Mouse (Mus musculus): ENCODE results near the gene Cdc14a. TPM values are rescaled to one million over a fixed set of nuclear protein-coding genes. Genes with fewer than 3 reads are reported as not detected.

Cdc14a gene
- polyA plus RNA-seq, 1 experiment: 4.7 TPM

GRCm38 (mm10) chr3:116267036-116267654 lies 156.7 kb downstream of the Cdc14a start:
- 98% methylated on average over 2 of the region's 2 CpGs for WGBS
- no peak for TF ChIP-seq CTCF (IDR thresholded peaks at IDR 0.05; ENCODE audit: extremely low read depth, insufficient read depth, insufficient read length, insufficient replicate concordance)
- no peak for TF ChIP-seq POLR2A (IDR thresholded peaks at IDR 0.05; ENCODE audit: low read depth, low read length)
- no peak overlapping the region for H3K27ac ChIP-seq (ENCODE audit: insufficient read depth, low read length)
- no peaks in the 10 kb centered on the region for H3K27me3 ChIP-seq (ENCODE audit: control insufficient read depth, insufficient read depth, low read length)
- no peaks in the 10 kb centered on the region for H3K4me1 ChIP-seq (ENCODE audit: control insufficient read depth, insufficient read depth, insufficient read length)
- DNase-seq (ENCODE audit: low read depth in 1 of 2, low spot score in 2 of 2): no peak
- H3K36me3 ChIP-seq (ENCODE audit: control insufficient read depth, insufficient read depth, low read length): no peaks in the 10 kb centered on the region
- H3K4me3 ChIP-seq (ENCODE audit: extremely low read depth, insufficient read depth, insufficient read length): no peak overlapping the region

DNA sequence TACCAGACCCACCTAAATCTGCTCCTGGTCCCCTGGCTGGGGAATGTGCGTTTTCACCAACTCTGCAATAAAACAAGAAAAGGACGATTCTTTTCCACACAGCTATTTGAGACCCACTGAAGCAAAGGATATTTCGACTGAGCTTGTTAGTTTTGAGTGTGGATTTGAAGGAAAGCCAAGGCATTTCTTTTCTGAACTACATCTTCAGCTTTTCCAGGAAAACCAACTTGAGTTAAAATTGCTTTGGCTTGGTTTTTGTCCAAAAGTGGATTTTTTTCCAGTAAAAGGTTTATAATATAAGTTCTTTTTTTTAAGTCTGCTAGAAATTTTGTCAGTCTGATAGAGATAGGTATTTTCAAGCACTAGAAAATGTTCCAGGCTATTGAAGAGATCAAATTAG lies 157.5 kb downstream of the Cdc14a start:
- H3K36me3 ChIP-seq (ENCODE audit: control insufficient read depth, insufficient read depth, low read length): no peaks in the 10 kb centered on the region
- TF ChIP-seq CTCF (IDR thresholded peaks at IDR 0.05; ENCODE audit: extremely low read depth, insufficient read depth, insufficient read length, insufficient replicate concordance) (no peak), POLR2A (IDR thresholded peaks at IDR 0.05; ENCODE audit: low read depth, low read length) (no peak)
- H3K4me1 ChIP-seq (ENCODE audit: control insufficient read depth, insufficient read depth, insufficient read length): no peaks in the 10 kb centered on the region
- no peak overlapping the region for H3K27ac ChIP-seq (ENCODE audit: insufficient read depth, low read length)
- no peaks in the 10 kb centered on the region for H3K27me3 ChIP-seq (ENCODE audit: control insufficient read depth, insufficient read depth, low read length)
- H3K4me3 ChIP-seq (ENCODE audit: extremely low read depth, insufficient read depth, insufficient read length): no peak overlapping the region
- WGBS: 88% methylated on average over 3 of the region's 3 CpGs
- no peak for DNase-seq (ENCODE audit: low read depth in 1 of 2, low spot score in 2 of 2)

DNA sequence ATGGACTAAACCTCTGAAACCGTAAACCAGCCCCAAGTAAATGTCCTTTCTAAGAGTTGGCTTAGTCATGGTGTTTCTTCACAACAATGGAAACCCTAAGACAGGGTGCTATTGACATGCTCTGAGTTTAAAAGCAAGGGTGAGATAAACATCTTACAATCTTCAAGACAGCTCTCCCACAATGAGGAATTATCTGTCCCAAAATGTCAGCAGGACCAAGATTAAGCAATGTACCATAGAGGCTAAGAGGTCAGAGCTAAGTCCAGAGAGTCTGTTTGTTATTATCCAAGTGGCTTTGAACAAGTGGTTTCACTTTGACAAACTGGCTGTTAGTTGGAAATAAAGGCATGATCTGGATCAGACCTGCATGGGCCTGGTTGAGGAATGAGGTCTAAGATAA lies 159.9 kb downstream of the Cdc14a start:
- Histone ChIP-seq H3K36me3 (ENCODE audit: control insufficient read depth, insufficient read depth, low read length) (no peaks in the 10 kb centered on the region), H3K4me1 (ENCODE audit: control insufficient read depth, insufficient read depth, insufficient read length) (no peaks in the 10 kb centered on the region), H3K27ac (ENCODE audit: insufficient read depth, low read length) (no peak overlapping the region), H3K27me3 (ENCODE audit: control insufficient read depth, insufficient read depth, low read length) (no peaks in the 10 kb centered on the region), H3K4me3 (ENCODE audit: extremely low read depth, insufficient read depth, insufficient read length) (no peak overlapping the region)
- TF ChIP-seq POLR2A (IDR thresholded peaks at IDR 0.05; ENCODE audit: low read depth, low read length) (no peak), CTCF (IDR thresholded peaks at IDR 0.05; ENCODE audit: extremely low read depth, insufficient read depth, insufficient read length, insufficient replicate concordance) (no peak)
- 91% methylated on average over 1 of the region's 1 CpGs for WGBS
- DNase-seq (ENCODE audit: low read depth in 1 of 2, low spot score in 2 of 2): no peak

DNA sequence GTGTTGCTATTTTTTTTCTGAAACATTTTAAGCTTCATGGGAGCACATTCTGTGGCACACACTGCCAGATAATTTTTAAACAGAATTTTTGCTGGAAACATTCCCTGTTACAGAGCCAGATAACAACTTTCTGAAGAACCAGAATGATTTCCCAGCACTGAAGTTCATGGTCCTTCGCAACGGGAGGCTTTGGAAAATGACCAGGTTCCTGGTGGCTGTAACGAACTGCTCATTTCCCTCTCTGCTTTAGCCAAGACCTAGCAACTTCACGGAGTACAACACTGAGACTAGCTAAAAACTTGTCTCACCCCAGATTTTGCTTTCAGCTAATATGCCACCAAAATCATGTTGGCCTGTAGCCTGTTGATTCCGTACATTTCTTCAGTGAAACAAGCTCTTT lies 160.8 kb downstream of the Cdc14a start:
- TF ChIP-seq POLR2A (IDR thresholded peaks at IDR 0.05; ENCODE audit: low read depth, low read length) (no peak), CTCF (IDR thresholded peaks at IDR 0.05; ENCODE audit: extremely low read depth, insufficient read depth, insufficient read length, insufficient replicate concordance) (no peak)
- 88% methylated on average over 5 of the region's 5 CpGs for WGBS
- Histone ChIP-seq H3K4me3 (ENCODE audit: extremely low read depth, insufficient read depth, insufficient read length) (no peak overlapping the region), H3K27me3 (ENCODE audit: control insufficient read depth, insufficient read depth, low read length) (no peaks in the 10 kb centered on the region), H3K27ac (ENCODE audit: insufficient read depth, low read length) (no peak overlapping the region), H3K4me1 (ENCODE audit: control insufficient read depth, insufficient read depth, insufficient read length) (no peaks in the 10 kb centered on the region), H3K36me3 (ENCODE audit: control insufficient read depth, insufficient read depth, low read length) (no peaks in the 10 kb centered on the region)
- no peak for DNase-seq (ENCODE audit: low read depth in 1 of 2, low spot score in 2 of 2)

- Histone ChIP-seq H3K36me3 (ENCODE audit: control insufficient read depth, insufficient read depth, low read length) (no peaks in the 10 kb centered on the region), H3K4me3 (ENCODE audit: extremely low read depth, insufficient read depth, insufficient read length) (no peak overlapping the region), H3K4me1 (ENCODE audit: control insufficient read depth, insufficient read depth, insufficient read length) (peaks cover 2% of the 10 kb centered on the region), H3K27me3 (ENCODE audit: control insufficient read depth, insufficient read depth, low read length) (peaks cover 11% of the 10 kb centered on the region), H3K27ac (ENCODE audit: insufficient read depth, low read length) (no peak overlapping the region)
- WGBS: 7% methylated on average over 5 of the region's 5 CpGs
- TF ChIP-seq CTCF (IDR thresholded peaks at IDR 0.05; ENCODE audit: extremely low read depth, insufficient read depth, insufficient read length, insufficient replicate concordance) (no peak), POLR2A (IDR thresholded peaks at IDR 0.05; ENCODE audit: low read depth, low read length) (no peak)
- DNase-seq (ENCODE audit: low read depth in 1 of 2, low spot score in 2 of 2): no peak
Observed at GRCm38 (mm10) chr3:116256104-116256503, 167.7 kb downstream of the Cdc14a start.

DNA sequence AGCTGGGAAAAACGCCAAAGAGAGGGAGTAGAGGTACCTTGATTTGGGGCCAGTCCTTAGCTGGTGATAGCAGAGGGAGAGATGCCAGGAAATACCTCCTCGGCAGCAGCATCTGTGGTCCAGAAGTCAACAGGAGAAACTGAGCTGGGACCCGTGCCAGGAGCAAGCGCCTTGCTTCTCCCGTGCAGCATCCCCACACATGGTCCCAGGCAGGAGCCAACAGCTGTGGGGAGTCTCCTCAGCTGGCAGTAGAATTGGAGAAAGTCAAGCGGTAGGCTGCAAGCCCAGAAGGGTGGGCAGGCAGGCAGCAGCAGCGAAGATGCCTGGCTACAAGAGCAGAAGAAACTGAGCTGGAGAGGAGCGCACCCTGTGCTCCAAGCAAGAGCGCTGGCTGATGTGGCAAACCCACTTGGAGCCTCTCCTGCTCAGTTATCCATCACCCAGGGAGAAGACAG lies 170.7 kb downstream of the Cdc14a start, which contains the start of gene Gpr88:
TSS of gene Gpr88 (minus strand) at position 427 of the 455 bp plus-strand sequence.
- Histone ChIP-seq H3K4me1 (ENCODE audit: control insufficient read depth, insufficient read depth, insufficient read length) (peaks cover 2% of the 10 kb centered on the region), H3K27me3 (ENCODE audit: control insufficient read depth, insufficient read depth, low read length) (peaks cover 12% of the 10 kb centered on the region), H3K36me3 (ENCODE audit: control insufficient read depth, insufficient read depth, low read length) (no peaks in the 10 kb centered on the region), H3K4me3 (ENCODE audit: extremely low read depth, insufficient read depth, insufficient read length) (peak within 1 kb of the TSS; percentile 40; the same call in 1 of the 2 replicates), H3K27ac (ENCODE audit: insufficient read depth, low read length) (no peak within 1 kb of the TSS)
- 16% methylated on average over 9 of the region's 9 CpGs for WGBS
- TF ChIP-seq CTCF (IDR thresholded peaks at IDR 0.05; ENCODE audit: extremely low read depth, insufficient read depth, insufficient read length, insufficient replicate concordance) (no peak), POLR2A (IDR thresholded peaks at IDR 0.05; ENCODE audit: low read depth, low read length) (no peak)
- DNase-seq (ENCODE audit: low read depth in 1 of 2, low spot score in 2 of 2): no peak
